Comparison of ENCODE assay signal across 8 mouse cellular contexts in the genomic region with DNA sequence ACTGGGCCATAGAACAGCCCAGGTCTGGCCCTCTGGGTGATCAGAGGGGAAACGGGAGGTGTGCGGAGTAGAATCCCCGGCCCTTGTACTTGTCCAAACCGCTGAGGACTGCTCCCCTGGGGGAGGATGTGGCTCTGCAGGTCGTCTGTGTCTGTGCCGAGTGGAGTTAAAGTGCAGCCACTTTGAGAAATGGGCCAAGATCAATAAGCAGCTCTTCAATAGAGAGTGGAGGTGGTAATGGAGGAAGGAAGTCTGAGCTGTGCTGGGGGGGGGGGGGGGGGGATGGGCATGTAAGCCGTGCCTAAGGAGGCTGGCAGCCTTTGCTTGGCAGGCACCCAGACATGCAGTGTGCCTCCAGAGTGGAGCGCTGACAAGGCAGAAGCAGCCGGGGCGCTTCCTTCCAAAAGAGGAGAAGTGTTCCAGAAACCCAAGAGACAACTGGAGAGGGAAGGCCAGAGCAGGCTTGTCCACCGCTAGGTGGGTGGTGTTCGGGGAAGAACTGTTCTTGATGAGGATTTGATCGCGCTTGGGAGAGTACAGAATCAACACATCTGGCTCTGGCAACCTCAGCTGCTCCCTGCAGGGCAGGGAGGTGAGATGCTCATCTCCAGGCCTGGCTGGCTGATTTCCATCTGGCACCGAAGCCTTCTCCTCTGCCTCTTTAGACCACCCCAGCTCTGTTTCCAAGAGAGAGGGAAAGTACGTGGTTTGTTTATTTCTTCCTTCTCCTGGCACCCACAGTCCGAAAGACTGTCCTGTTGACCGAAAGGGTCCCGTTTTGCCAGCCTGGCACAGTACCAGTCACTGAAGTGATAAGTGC. TPM values are rescaled to one million over a fixed set of nuclear protein-coding genes. Genes with fewer than 3 reads are reported as not detected.
DNase-seq lines count a peak whose midpoint lies in the region; ATAC-seq lines count a peak whose summit lies in the region.

No protein-coding gene starts in this region.

- no peaks in the 10 kb centered on the region for H3K9me3 ChIP-seq in intestine, embryonic 14.5 days (ENCODE audit: control insufficient read depth, low read length)
- no peaks in the 10 kb centered on the region for H3K9me3 ChIP-seq in intestine, embryonic 16.5 days (ENCODE audit: control insufficient read depth, low read length)

- 45% methylated on average over 19 of the region's 19 CpGs for WGBS in intestine, embryonic 14.5 days
- 48% methylated on average over 19 of the region's 19 CpGs for WGBS in intestine, embryonic 16.5 days

- no peak for ATAC-seq in intestine, embryonic 14.5 days (replicated peaks; ENCODE audit: low FRiP score, low TSS enrichment, low read depth)
- no peak for ATAC-seq in intestine, embryonic 16.5 days
- peak; percentile 64 for ATAC-seq in activated CD4-positive, CD25-positive, alpha-beta regulatory T cell, adult 4 months

- H3K4me3 ChIP-seq in intestine, embryonic 14.5 days (ENCODE audit: low read depth, low read length) = no peak overlapping the region
- H3K4me3 ChIP-seq in intestine, embryonic 16.5 days (ENCODE audit: low read length) = no peak overlapping the region

- H3K27me3 ChIP-seq in intestine, embryonic 14.5 days (replicated peaks; ENCODE audit: control insufficient read depth, insufficient read depth, low read length) = no peaks in the 10 kb centered on the region; the same call in 1 of the 2 replicates
- H3K27me3 ChIP-seq in intestine, embryonic 16.5 days (replicated peaks; ENCODE audit: control insufficient read depth, insufficient read depth, low read length) = no peaks in the 10 kb centered on the region

- H3K4me1 ChIP-seq in intestine, embryonic 14.5 days (replicated peaks; ENCODE audit: control insufficient read depth, insufficient read depth, low read length) = peaks cover 14% of the 10 kb centered on the region; the same call in 1 of the 2 replicates
- H3K4me1 ChIP-seq in intestine, embryonic 16.5 days (ENCODE audit: control insufficient read depth, insufficient read depth, low read length) = peaks cover 18% of the 10 kb centered on the region

- intact Hi-C loops in left cerebral cortex, postnatal 36 days (cut with DNase I) = loop anchor here (5.0 to 10.0 kb wide), 2 partner anchors 188 to 356 kb away; no protein-coding TSS in a partner anchor

- H3K36me3 ChIP-seq in intestine, embryonic 14.5 days (ENCODE audit: control insufficient read depth, insufficient read depth, low read length) = peaks cover 17% of the 10 kb centered on the region
- H3K36me3 ChIP-seq in intestine, embryonic 16.5 days (ENCODE audit: control insufficient read depth, insufficient read depth, low read length) = peaks cover 4% of the 10 kb centered on the region; the same call in 1 of the 2 replicates

- no peak overlapping the region for H3K4me2 ChIP-seq in intestine, embryonic 14.5 days (ENCODE audit: low read length)
- H3K4me2 ChIP-seq in intestine, embryonic 16.5 days (ENCODE audit: low read depth, low read length) = no peak overlapping the region

- DNase-seq in intestine, embryonic 14.5 days (ENCODE audit: low spot score) = no peak
- peak; percentile 80 to 88 for DNase-seq in frontal cortex, adult 2 months (ENCODE audit: extremely low spot score in 1 of 2, low spot score in 1 of 2)
- peak; percentile 80 for DNase-seq in heart, postnatal 4 days
- peak; percentile 75 to 80 for DNase-seq in left cerebral cortex, postnatal 36 days (ENCODE audit: low spot score in 2 of 2)
- peak; percentile 91 for DNase-seq in right cerebral cortex, postnatal 14 days
- DNase-seq in urinary bladder, adult 18-20 months (ENCODE audit: low spot score in 2 of 2) = no peak

- no peak overlapping the region for H3K9ac ChIP-seq in intestine, embryonic 14.5 days (ENCODE audit: low read length)
- H3K9ac ChIP-seq in intestine, embryonic 16.5 days (ENCODE audit: low read depth, low read length) = no peak overlapping the region

- 0 out of 2 replicates have a peak overlapping the region, but pooled peaks have one; percentile 27 for H3K27ac ChIP-seq in intestine, embryonic 14.5 days (ENCODE audit: low read depth)
- no peak overlapping the region for H3K27ac ChIP-seq in intestine, embryonic 16.5 days (ENCODE audit: low read length)

RNA-seq across cellular contexts. Expression of a gene that starts 3.0 kb away (rescaled TPM):
- 21.4 and 22.2 TPM in 2 replicates for polyA plus RNA-seq in intestine, embryonic 14.5 days (2014; fragmentation: Nextera tagmentation; extraction: Ambion mirVana)
- 7.9 and 8.3 TPM in 2 replicates for polyA plus RNA-seq in intestine, embryonic 16.5 days (2015; fragmentation: Nextera tagmentation; extraction: Ambion mirVana)
- 1 to 10 TPM in 1 of 2 experiments, under 1 TPM in 1; 0.95 to 1.6 TPM for polyA plus RNA-seq in activated CD4-positive, CD25-positive, alpha-beta regulatory T cell, adult 4 months (2017; shearing (Covaris generic))
- 8.4 and 9.1 TPM in 2 replicates for polyA plus RNA-seq in frontal cortex, adult 2 months (2012; rRNA removed)
- total RNA-seq in heart, postnatal 4 days (2021) = 100 to 1,000 TPM; 146 to 149 TPM
- total RNA-seq in left cerebral cortex, postnatal 36 days (2021) = 10 to 100 TPM; 18.9 to 19.6 TPM

RNA-seq across cellular contexts. Expression of a gene that starts 16.9 kb away (rescaled TPM):
- 39.0 and 41.6 TPM in 2 replicates for polyA plus RNA-seq in intestine, embryonic 14.5 days (2014; fragmentation: Nextera tagmentation; extraction: Ambion mirVana)
- polyA plus RNA-seq in intestine, embryonic 16.5 days (2015; fragmentation: Nextera tagmentation; extraction: Ambion mirVana) = 43.4 and 45.8 TPM in 2 replicates
- polyA plus RNA-seq in activated CD4-positive, CD25-positive, alpha-beta regulatory T cell, adult 4 months (2017; shearing (Covaris generic)) = 10 to 100 TPM; 51.4 to 65.4 TPM
- 16.9 and 17.3 TPM in 2 replicates for polyA plus RNA-seq in frontal cortex, adult 2 months (2012; rRNA removed)
- total RNA-seq in heart, postnatal 4 days (2021) = 10 to 100 TPM; 20.2 to 22.4 TPM
- 10 to 100 TPM; 12.0 to 13.6 TPM for total RNA-seq in left cerebral cortex, postnatal 36 days (2021)

RNA-seq across cellular contexts. Expression of a gene that starts 17.3 kb away (rescaled TPM):
- polyA plus RNA-seq in intestine, embryonic 14.5 days (2014; fragmentation: Nextera tagmentation; extraction: Ambion mirVana) = 7.7 and 8.2 TPM in 2 replicates
- polyA plus RNA-seq in intestine, embryonic 16.5 days (2015; fragmentation: Nextera tagmentation; extraction: Ambion mirVana) = 4.5 and 5.2 TPM in 2 replicates
- 1 to 10 TPM; 3.2 to 4.5 TPM for polyA plus RNA-seq in activated CD4-positive, CD25-positive, alpha-beta regulatory T cell, adult 4 months (2017; shearing (Covaris generic))
- polyA plus RNA-seq in frontal cortex, adult 2 months (2012; rRNA removed) = 10.0 and 10.6 TPM in 2 replicates
- 10 to 100 TPM; 12.5 to 14.3 TPM for total RNA-seq in heart, postnatal 4 days (2021)
- total RNA-seq in left cerebral cortex, postnatal 36 days (2021) = 10 to 100 TPM; 15.6 to 16.3 TPM

RNA-seq across cellular contexts. Expression of a gene that starts 38.7 kb away (rescaled TPM):
- not detected in 2 replicates for polyA plus RNA-seq in intestine, embryonic 14.5 days (2014; fragmentation: Nextera tagmentation; extraction: Ambion mirVana)
- polyA plus RNA-seq in intestine, embryonic 16.5 days (2015; fragmentation: Nextera tagmentation; extraction: Ambion mirVana) = not detected in 2 replicates
- polyA plus RNA-seq in activated CD4-positive, CD25-positive, alpha-beta regulatory T cell, adult 4 months (2017; shearing (Covaris generic)) = not detected
- polyA plus RNA-seq in frontal cortex, adult 2 months (2012; rRNA removed) = 0.48 TPM in 1 of 2 replicates, not detected in the other
- not detected for total RNA-seq in heart, postnatal 4 days (2021)
- not detected for total RNA-seq in left cerebral cortex, postnatal 36 days (2021)

RNA-seq across cellular contexts. Expression of a gene that starts 42.6 kb away (rescaled TPM):
- 0.30 and 0.81 TPM in 2 replicates for polyA plus RNA-seq in intestine, embryonic 14.5 days (2014; fragmentation: Nextera tagmentation; extraction: Ambion mirVana)
- polyA plus RNA-seq in intestine, embryonic 16.5 days (2015; fragmentation: Nextera tagmentation; extraction: Ambion mirVana) = 0.49 and 0.65 TPM in 2 replicates
- polyA plus RNA-seq in activated CD4-positive, CD25-positive, alpha-beta regulatory T cell, adult 4 months (2017; shearing (Covaris generic)) = under 1 TPM in 1 of 2 experiments, not detected in 1; 0.22 TPM
- 0.46 and 0.78 TPM in 2 replicates for polyA plus RNA-seq in frontal cortex, adult 2 months (2012; rRNA removed)
- total RNA-seq in heart, postnatal 4 days (2021) = 1 to 10 TPM; 1.1 to 1.9 TPM
- under 1 TPM; 0.23 to 0.30 TPM for total RNA-seq in left cerebral cortex, postnatal 36 days (2021)

Comparison
In these comparisons a context has a peak if more than half of its experiments do, and no peak if none do; other contexts are left out.
1. DNase-seq: peak in frontal cortex, adult 2 months (2 of 2), heart, postnatal 4 days (single experiment), left cerebral cortex, postnatal 36 days (2 of 2) and right cerebral cortex, postnatal 14 days (single experiment); none in intestine, embryonic 14.5 days (single experiment) and urinary bladder, adult 18-20 months (0 of 2).